Mouse (Mus musculus) MEL (cell line): Measurements from ENCODE around the gene Nup54.

ENCODE experiments used
- BHLHE40 ChIP-seq: IDR thresholded peaks from 2 replicates; pipeline ENCODE4 v1.6.1; 2012; ENCODE audit warnings: low read depth, mild to moderate bottlenecking, inconsistent platforms, low read length, improper control_type of control experiment, borderline replicate concordance
- CHD1 ChIP-seq: IDR thresholded peaks from 2 replicates; pipeline ENCODE4 v1.6.1; 2012; ENCODE audit warnings: low read depth, mild to moderate bottlenecking, inconsistent platforms, low read length, improper control_type of control experiment
- CTCF ChIP-seq, 3 experiments: IDR thresholded peaks in 2 of 3; conservative IDR thresholded peaks in 1 of 3; 2 replicates each; pipeline ENCODE4 v1.5.1; 2011 to 2012; ENCODE audit warnings: low read length in 3 of 3, low read depth in 2 of 3, mild to moderate bottlenecking in 2 of 3, improper control_type of control experiment in 1 of 3, inconsistent platforms in 1 of 3, mixed read lengths in 1 of 3, moderate library complexity in 1 of 3; ENCODE audit not compliant: control insufficient read depth in 1 of 3, insufficient read depth in 1 of 3, poor library complexity in 1 of 3, severe bottlenecking in 1 of 3
- GATA1 ChIP-seq: IDR thresholded peaks from 2 replicates; pipeline ENCODE4 v1.6.1; 2011; ENCODE audit warnings: low read depth, low read length, improper control_type of control experiment
- HCFC1 ChIP-seq: IDR thresholded peaks from 2 replicates; pipeline ENCODE4 v1.6.1; 2012; ENCODE audit warnings: low read depth, mild to moderate bottlenecking, inconsistent platforms, low read length, improper control_type of control experiment, moderate library complexity
- MAX ChIP-seq: IDR thresholded peaks from 2 replicates; pipeline ENCODE4 v1.6.1; 2011; ENCODE audit warnings: low read length, improper control_type of control experiment
- POLR2A ChIP-seq, 2 experiments: IDR thresholded peaks; 2 replicates each; pipeline ENCODE4 v1.6.1; 2011 to 2012; ENCODE audit warnings: low read length in 2 of 2, mild to moderate bottlenecking in 2 of 2, control low read depth in 1 of 2, improper control_type of control experiment in 1 of 2, low read depth in 1 of 2, moderate library complexity in 1 of 2; ENCODE audit not compliant: control insufficient read depth in 1 of 2, insufficient read depth in 1 of 2, poor library complexity in 1 of 2
- RAD21 ChIP-seq: IDR thresholded peaks from 2 replicates; pipeline ENCODE4 v1.6.1; 2011; ENCODE audit warnings: mild to moderate bottlenecking, low read depth, low read length, improper control_type of control experiment
- SIN3A ChIP-seq: IDR thresholded peaks from 2 replicates; pipeline ENCODE4 v1.6.1; 2012; ENCODE audit warnings: low read length, improper control_type of control experiment, inconsistent platforms
- TAL1 ChIP-seq: IDR thresholded peaks from 2 replicates; pipeline ENCODE4 v1.6.1; 2012; ENCODE audit warnings: mild to moderate bottlenecking, inconsistent platforms, low read length, moderate library complexity, mixed read lengths
- TCF12 ChIP-seq: IDR thresholded peaks from 2 replicates; pipeline ENCODE4 v1.6.1; 2014; ENCODE audit warnings: low read depth, mild to moderate bottlenecking, inconsistent platforms, low read length, improper control_type of control experiment, moderate library complexity
- UBTF ChIP-seq: IDR thresholded peaks from 2 replicates; pipeline ENCODE4 v1.6.1; 2012; ENCODE audit warnings: low read depth, mild to moderate bottlenecking, inconsistent platforms, low read length, improper control_type of control experiment, moderate library complexity, borderline replicate concordance; ENCODE audit not compliant: insufficient read depth

- no peak for TF ChIP-seq POLR2A (IDR thresholded peaks at IDR 0.05; ENCODE audit: control insufficient read depth in 1 of 2, insufficient read depth in 1 of 2, low read depth in 1 of 2, low read length in 2 of 2, poor library complexity in 1 of 2)
- no peak for TF ChIP-seq CHD1
- no peak for TF ChIP-seq RAD21
- TF ChIP-seq CTCF (IDR thresholded peaks at IDR 0.05 in 2 of 3, conservative IDR thresholded peaks at IDR 0.05 in 1 of 3; ENCODE audit: control insufficient read depth in 1 of 3, insufficient read depth in 1 of 3, low read depth in 2 of 3, low read length in 3 of 3, poor library complexity in 1 of 3, severe bottlenecking in 1 of 3), result no peak
- no peak for TF ChIP-seq HCFC1
- no peak for TF ChIP-seq SIN3A
- no peak for TF ChIP-seq TAL1
- TF ChIP-seq BHLHE40, result no peak
- no peak for TF ChIP-seq MAX
- no peak for TF ChIP-seq UBTF
- TF ChIP-seq GATA1, result no peak
- TF ChIP-seq TCF12, result no peak
Observed at GRCm38 (mm10) chr5:92370392-92370791, 64.6 kb downstream of the Nup54 start.
